Mouse (Mus musculus) thymus, adult 2 months (tissue): ENCODE measurements at regions not wholly inside any gene's neighbourhood (a gene's known extent, or its start where the extent isn't known, plus 50 kb on each side); places are given as distances from the start of the nearest gene placed in this dataset.

ENCODE experiments used
- DNase-seq: peaks from one replicate; pipeline ENCODE4 v3.0.0; 2021
- H3K27ac ChIP-seq: fragments of 200-500 bp; 2 replicates; pipeline ENCODE4 v1.5.1; 2012; ENCODE audit warnings: low read length, control low read depth; ENCODE audit not compliant: control insufficient read depth, insufficient read depth
- H3K27me3 ChIP-seq: fragments of 200-500 bp; 2 replicates; pipeline ENCODE4 v1.6.1; 2012; ENCODE audit warnings: mild to moderate bottlenecking, low read length, moderate library complexity, mixed read lengths; ENCODE audit not compliant: control insufficient read depth, insufficient read depth
- H3K36me3 ChIP-seq: fragments of 200-500 bp; 2 replicates; pipeline ENCODE4 v1.6.1; 2012; ENCODE audit warnings: mild to moderate bottlenecking, low read length, moderate library complexity; ENCODE audit not compliant: control insufficient read depth, insufficient read depth
- H3K4me1 ChIP-seq: fragments of 200-500 bp; replicated peaks from 2 replicates; pipeline ENCODE4 v1.6.1; 2012; ENCODE audit warnings: low read length; ENCODE audit not compliant: control insufficient read depth, insufficient read depth
- H3K4me3 ChIP-seq: fragments of 200-500 bp; 2 replicates; pipeline ENCODE4 v1.5.1; 2012; ENCODE audit warnings: mild to moderate bottlenecking, low read length, control low read depth, moderate library complexity; ENCODE audit not compliant: control insufficient read depth, insufficient read depth
- CTCF ChIP-seq: fragments of 200-500 bp; IDR thresholded peaks from 2 replicates; pipeline ENCODE4 v1.5.1; 2012; ENCODE audit warnings: mild to moderate bottlenecking, control low read depth, low read length, moderate library complexity, borderline replicate concordance; ENCODE audit not compliant: control insufficient read depth, poor library complexity, insufficient read depth; ENCODE audit errors: extremely low read depth
- POLR2A ChIP-seq: fragments of 200-500 bp; IDR thresholded peaks from 2 replicates; pipeline ENCODE4 v1.6.1; 2012; ENCODE audit warnings: mild to moderate bottlenecking, low read length, control low read depth, moderate library complexity; ENCODE audit not compliant: control insufficient read depth, poor library complexity, insufficient read depth; ENCODE audit errors: extremely low read depth
- WGBS: fragments of 180-500 bp; shearing (Covaris S2); methylation state at CpG from one replicate; pipeline ENCODE4 v1.1.7; 2018; 5-methylcytosine and 5-hydroxymethylcytosine counted together

DNA sequence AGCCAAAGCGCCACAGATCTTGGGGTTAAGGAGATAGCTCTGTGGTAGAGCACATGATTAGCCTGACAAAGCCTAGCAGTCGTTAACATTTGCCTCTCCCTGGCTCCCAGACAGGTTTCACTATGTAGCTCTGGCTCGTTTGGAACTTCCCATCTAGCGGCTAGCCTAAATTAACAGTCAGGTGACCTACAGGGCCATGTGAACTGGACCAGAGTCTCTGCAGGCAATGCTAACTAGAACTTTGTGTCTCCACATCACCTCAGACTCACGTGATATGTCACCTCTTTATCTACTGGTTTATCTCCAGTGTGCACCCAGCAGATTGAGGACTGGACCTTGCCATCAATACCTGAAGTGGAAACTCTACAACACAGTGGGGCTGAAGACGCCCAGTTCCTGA lies 52.4 kb upstream of the Smg1 start:
- H3K4me1 ChIP-seq, result peaks cover 3% of the 10 kb centered on the region
- 85% methylated on average over 6 of the region's 6 CpGs for WGBS
- no peak for DNase-seq
- TF ChIP-seq CTCF (no peak), POLR2A (no peak)
- H3K27ac ChIP-seq, result no peak overlapping the region
- no peaks in the 10 kb centered on the region for H3K36me3 ChIP-seq
- no peaks in the 10 kb centered on the region for H3K27me3 ChIP-seq
- H3K4me3 ChIP-seq, result no peak overlapping the region

DNA sequence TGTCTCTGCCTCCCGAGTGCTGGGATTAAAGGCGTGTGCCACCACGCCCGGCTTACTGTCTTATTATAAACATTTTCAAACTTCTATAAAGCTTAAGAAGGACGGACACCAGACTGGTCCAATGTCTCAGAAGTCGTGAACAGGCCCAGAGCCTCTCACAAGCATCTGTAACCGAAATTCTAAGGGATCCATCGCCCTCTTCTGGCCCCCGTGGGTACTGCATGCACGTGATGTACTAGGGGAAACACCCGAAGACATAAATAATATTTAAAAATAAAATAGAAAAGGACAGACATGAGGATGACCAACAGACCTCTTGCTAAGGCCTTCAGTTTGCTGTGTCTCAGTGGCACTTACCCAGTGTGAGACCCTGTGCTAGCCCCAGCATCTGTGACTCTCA lies 51.8 kb upstream of the Smg1 start:
- DNase-seq, result peak; percentile 62
- no peaks in the 10 kb centered on the region for H3K27me3 ChIP-seq
- WGBS, result 88% methylated on average over 11 of the region's 11 CpGs
- H3K36me3 ChIP-seq, result no peaks in the 10 kb centered on the region
- H3K4me3 ChIP-seq, result no peak overlapping the region
- peak; percentile 39; the same call in 1 of the 2 replicates for TF ChIP-seq CTCF
- no peak for TF ChIP-seq POLR2A
- H3K4me1 ChIP-seq, result peaks cover 3% of the 10 kb centered on the region
- no peak overlapping the region for H3K27ac ChIP-seq

DNA sequence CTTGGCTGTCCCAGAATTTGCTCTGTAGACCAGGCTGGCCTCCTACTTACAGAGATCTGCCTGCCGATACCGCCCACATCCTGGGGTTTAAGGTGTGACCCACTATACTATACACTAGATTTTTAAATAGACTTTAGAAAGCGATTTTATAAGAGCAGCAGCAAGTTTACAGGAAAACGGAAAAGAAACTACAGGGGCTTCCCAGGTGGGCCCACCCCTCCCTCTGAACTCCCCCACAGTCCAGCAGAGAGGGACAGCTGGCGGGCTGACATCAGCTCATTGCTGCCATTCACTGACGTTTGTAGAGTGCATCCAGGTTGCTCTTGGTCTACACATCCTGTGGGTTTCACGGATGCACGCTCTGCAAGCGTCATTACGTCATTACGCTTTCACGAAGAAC lies 51.2 kb upstream of the Smg1 start:
- WGBS, result 92% methylated on average over 12 of the region's 12 CpGs
- Histone ChIP-seq H3K27me3 (no peaks in the 10 kb centered on the region), H3K4me3 (no peak overlapping the region), H3K27ac (peak overlapping the region; percentile 32; the same call in 1 of the 2 replicates), H3K4me1 (peaks cover 3% of the 10 kb centered on the region), H3K36me3 (no peaks in the 10 kb centered on the region)
- no peak for DNase-seq
- TF ChIP-seq POLR2A, result no peak
- no peak for TF ChIP-seq CTCF
